In the genomic region with DNA sequence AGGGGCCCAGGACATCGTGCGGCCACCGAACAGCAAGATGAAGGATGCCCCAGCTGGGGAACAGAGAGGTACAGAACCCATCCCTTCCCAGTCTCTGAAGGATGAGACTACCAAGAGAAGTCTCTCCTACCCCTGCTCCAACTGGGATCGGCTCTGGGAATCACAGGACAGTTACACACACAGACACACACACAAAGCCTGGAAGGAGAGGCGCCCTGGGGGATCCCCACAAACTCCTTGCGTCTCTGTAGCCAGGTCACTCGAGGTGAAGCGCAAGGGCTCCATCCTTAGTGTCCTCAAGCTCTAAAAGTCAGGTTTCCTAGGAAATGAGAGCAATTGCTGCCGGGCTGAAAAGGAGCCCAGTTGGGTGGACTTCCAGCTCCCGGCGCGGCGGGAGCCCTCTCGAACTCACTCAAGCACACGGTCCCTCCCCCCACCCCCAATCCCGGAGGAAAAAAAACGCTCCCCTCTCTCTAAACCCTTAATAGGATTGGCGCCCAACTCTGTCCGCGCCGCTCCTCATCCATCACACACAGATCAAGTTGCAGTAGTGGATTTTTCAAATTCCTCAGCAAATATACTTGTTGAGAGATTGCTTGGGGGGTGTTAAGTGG, we compare ENCODE assay signal across 8 mouse cellular contexts. TPM values are rescaled to one million over a fixed set of nuclear protein-coding genes. Genes with fewer than 3 reads are reported as not detected.
A peak's percentile ranks its signal among the peaks of the same experiment; 100 is the strongest.
DNase-seq lines count a peak whose midpoint lies in the region; ATAC-seq lines count a peak whose summit lies in the region.

No protein-coding gene starts in this region.

- H3K9ac ChIP-seq in liver, embryonic 15.5 days: no peak overlapping the region
- H3K9ac ChIP-seq in stomach, embryonic 16.5 days (ENCODE audit: low read length): peak overlapping the region; percentile 78

- DNase-seq in gastrocnemius, postnatal 14 days: peak; percentile 11
- no peak for DNase-seq in gastrocnemius, postnatal 36 days
- peak; percentile 66 for DNase-seq in Muller cell, postnatal 12 days (ENCODE audit: inconsistent ontology term)
- peak; percentile 78 for DNase-seq in forelimb bud, embryonic 11.5 days (ENCODE audit: low read depth, low spot score)
- no peak for DNase-seq in ovary, adult 18-20 months (ENCODE audit: low spot score)
- DNase-seq in left cerebral cortex, postnatal 10 days (ENCODE audit: extremely low spot score in 1 of 2, low spot score in 2 of 2): no peak

- no peak for ATAC-seq in liver, embryonic 15.5 days (ENCODE audit: insufficient read depth)
- ATAC-seq in stomach, embryonic 16.5 days (ENCODE audit: insufficient read depth, low FRiP score): no peak

- intact Hi-C loops in gastrocnemius, postnatal 14 days (cut with DNase I; ENCODE audit: low total_unique reads): no loop called here
- intact Hi-C loops in gastrocnemius, postnatal 36 days (cut with DNase I): loop anchor here (5.0 to 10.0 kb wide), 2 partner anchors 50 to 197 kb away; no protein-coding TSS in a partner anchor
- intact Hi-C loops in left cerebral cortex, postnatal 10 days (cut with DNase I): loop anchor here (5.0 to 10.0 kb wide), 2 partner anchors 145 to 277 kb away; no protein-coding TSS in a partner anchor

- peak overlapping the region; percentile 42; the same call in 1 of the 2 replicates for H3K4me3 ChIP-seq in liver, embryonic 15.5 days (replicated peaks)
- peak overlapping the region; percentile 63 for H3K4me3 ChIP-seq in stomach, embryonic 16.5 days (replicated peaks; ENCODE audit: low read length)

- H3K36me3 ChIP-seq in liver, embryonic 15.5 days (replicated peaks): no peaks in the 10 kb centered on the region
- no peaks in the 10 kb centered on the region for H3K36me3 ChIP-seq in stomach, embryonic 16.5 days (ENCODE audit: control insufficient read depth, insufficient read depth, low read length)

- WGBS in liver, embryonic 15.5 days (ENCODE audit: insufficient replicate concordance): 1% methylated on average over 21 of the region's 21 CpGs
- under 1% methylated on average over 21 of the region's 21 CpGs for WGBS in stomach, embryonic 16.5 days

- H3K4me2 ChIP-seq in liver, embryonic 15.5 days: peak overlapping the region; percentile 65; the same call in 1 of the 2 replicates
- H3K4me2 ChIP-seq in stomach, embryonic 16.5 days (ENCODE audit: low read depth, low read length): peak overlapping the region; percentile 88

- H3K4me1 ChIP-seq in liver, embryonic 15.5 days (replicated peaks): peaks cover 6% of the 10 kb centered on the region
- H3K4me1 ChIP-seq in stomach, embryonic 16.5 days (ENCODE audit: control insufficient read depth, insufficient read depth, low read length): peaks cover 48% of the 10 kb centered on the region

- peaks cover 85% of the 10 kb centered on the region for H3K27me3 ChIP-seq in liver, embryonic 15.5 days
- peaks cover 29% of the 10 kb centered on the region for H3K27me3 ChIP-seq in stomach, embryonic 16.5 days (ENCODE audit: control insufficient read depth, insufficient read depth, low read length)

- no peak overlapping the region for H3K27ac ChIP-seq in liver, embryonic 15.5 days (replicated peaks)
- H3K27ac ChIP-seq in stomach, embryonic 16.5 days (ENCODE audit: low read length): peak overlapping the region; percentile 94

- no peaks in the 10 kb centered on the region for H3K9me3 ChIP-seq in liver, embryonic 15.5 days (replicated peaks)
- 0 out of 2 replicates have a peak, but pooled peaks cover under 1% of the 10 kb centered on the region for H3K9me3 ChIP-seq in stomach, embryonic 16.5 days (replicated peaks; ENCODE audit: control insufficient read depth, low read length)

RNA-seq across cellular contexts. Expression of a gene that starts 1.4 kb away (rescaled TPM):
- total RNA-seq in gastrocnemius, postnatal 14 days (2021): 1 to 10 TPM; 3.3 to 4.5 TPM
- 1 to 10 TPM; 1.1 to 2.0 TPM for total RNA-seq in gastrocnemius, postnatal 36 days (2021)
- 0.26 and 0.35 TPM in 2 replicates for polyA plus RNA-seq in liver, embryonic 15.5 days (2015; fragmentation: Nextera tagmentation; extraction: Ambion mirVana)
- polyA plus RNA-seq in stomach, embryonic 16.5 days (2015; fragmentation: Nextera tagmentation; extraction: Ambion mirVana): 8.5 and 9.7 TPM in 2 replicates
- 1 to 10 TPM; 2.8 to 3.8 TPM for total RNA-seq in left cerebral cortex, postnatal 10 days (2021)

Comparison
In these comparisons a context has a peak if more than half of its experiments do, and no peak if none do; other contexts are left out.
1. DNase-seq: peak in gastrocnemius, postnatal 14 days (single experiment), Muller cell, postnatal 12 days (single experiment) and forelimb bud, embryonic 11.5 days (single experiment); none in gastrocnemius, postnatal 36 days (0 of 2), ovary, adult 18-20 months (single experiment) and left cerebral cortex, postnatal 10 days (0 of 2).